Mouse (Mus musculus) ES-CJ7 (cell line): ENCODE measurements around the gene Hba-a1.
"Not testable (repeated sequence)": the region's sequence is repeated elsewhere in the genome, so short reads cannot be mapped to it uniquely, and the experiment has no call there.

Experiments
- DNase-seq: peaks from one replicate; pipeline ENCODE4 v3.0.0; 2011; ENCODE audit warnings: low read depth, low spot score

Hba-a1 gene

GRCm38 (mm10) chr11:32283091-32283777 lies at the start of gene Hba-a1:
Gene Hba-a1 (plus strand): TSS chr11:32283511.
- not testable (repeated sequence) for DNase-seq

GRCm38 (mm10) chr11:32233895-32234294 lies 49.4 kb upstream of the Hba-a1 start:
- no peak for DNase-seq

- no peak for DNase-seq
Observed at GRCm38 (mm10) chr11:32234816-32235485, 48.4 kb upstream of the Hba-a1 start.

GRCm38 (mm10) chr11:32235646-32236045 lies 47.7 kb upstream of the Hba-a1 start:
- no peak for DNase-seq

- DNase-seq, result no peak
Observed at GRCm38 (mm10) chr11:32236132-32236531, 47.2 kb upstream of the Hba-a1 start.

GRCm38 (mm10) chr11:32236712-32237410 lies 46.5 kb upstream of the Hba-a1 start:
- peak; percentile 50 for DNase-seq

GRCm38 (mm10) chr11:32237411-32237795 lies 45.9 kb upstream of the Hba-a1 start:
- no peak for DNase-seq

GRCm38 (mm10) chr11:32238093-32238860 lies 45.0 kb upstream of the Hba-a1 start:
- DNase-seq, result peak; percentile 54

GRCm38 (mm10) chr11:32241391-32241790 lies 41.9 kb upstream of the Hba-a1 start:
- no peak for DNase-seq

- DNase-seq, result no peak
Observed at GRCm38 (mm10) chr11:32242209-32242608, 41.1 kb upstream of the Hba-a1 start.

GRCm38 (mm10) chr11:32243205-32243955 lies 39.9 kb upstream of the Hba-a1 start:
- DNase-seq, result no peak

GRCm38 (mm10) chr11:32244064-32244463 lies 39.2 kb upstream of the Hba-a1 start:
- no peak for DNase-seq

- DNase-seq, result no peak
Observed at GRCm38 (mm10) chr11:32244617-32245016, 38.7 kb upstream of the Hba-a1 start.

GRCm38 (mm10) chr11:32245614-32246013 lies 37.7 kb upstream of the Hba-a1 start:
- no peak for DNase-seq

GRCm38 (mm10) chr11:32247068-32247467 lies 36.2 kb upstream of the Hba-a1 start:
- no peak for DNase-seq

GRCm38 (mm10) chr11:32248350-32248749 lies 35.0 kb upstream of the Hba-a1 start:
- no peak for DNase-seq

GRCm38 (mm10) chr11:32250880-32251763 lies 32.2 kb upstream of the Hba-a1 start:
- DNase-seq, result no peak

- DNase-seq, result no peak
Observed at GRCm38 (mm10) chr11:32253121-32253520, 30.2 kb upstream of the Hba-a1 start.

- DNase-seq, result no peak
Observed at GRCm38 (mm10) chr11:32256146-32256545, 27.2 kb upstream of the Hba-a1 start.

GRCm38 (mm10) chr11:32256566-32256965 lies 26.7 kb upstream of the Hba-a1 start:
- no peak for DNase-seq
